Mouse (Mus musculus) gastrocnemius, postnatal 25 days (tissue): ENCODE results near the gene E330021D16Rik. TPM values are rescaled to one million over a fixed set of nuclear protein-coding genes. Genes with fewer than 3 reads are reported as not detected.

Experiments
- DNase-seq: peaks from one replicate; pipeline ENCODE4 v3.0.0; 2022
- total RNA-seq, 2 experiments: library from RNA; stranded (reverse); gene quantifications; 1 replicate in 1 of 2; 2 replicates in 1 of 2; pipeline ENCODE4 v1.2.3; 2021

The E330021D16Rik gene
- total RNA-seq, 2 experiments from 2014 or later = not detected

DNA sequence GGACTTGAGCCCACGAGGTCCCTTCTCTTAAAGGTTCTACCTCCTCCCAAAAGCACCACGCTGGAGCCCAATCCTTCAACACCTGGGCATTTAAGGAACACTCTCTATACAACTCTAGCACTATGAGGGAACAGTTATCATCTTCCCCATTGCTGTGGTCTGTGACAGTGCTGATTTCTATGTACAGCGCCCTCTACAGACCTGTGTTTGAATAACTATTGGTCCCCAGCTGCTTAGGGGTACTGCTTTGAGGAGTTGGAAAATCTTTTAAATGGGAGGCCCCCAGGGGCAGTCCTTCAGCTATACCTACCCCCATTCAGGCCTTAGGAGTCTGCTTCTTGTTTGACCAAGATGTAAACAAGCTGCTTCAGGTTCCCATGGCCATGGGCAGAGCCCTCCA, 5.7 kb upstream of the E330021D16Rik start:
- DNase-seq = no peak

DNA sequence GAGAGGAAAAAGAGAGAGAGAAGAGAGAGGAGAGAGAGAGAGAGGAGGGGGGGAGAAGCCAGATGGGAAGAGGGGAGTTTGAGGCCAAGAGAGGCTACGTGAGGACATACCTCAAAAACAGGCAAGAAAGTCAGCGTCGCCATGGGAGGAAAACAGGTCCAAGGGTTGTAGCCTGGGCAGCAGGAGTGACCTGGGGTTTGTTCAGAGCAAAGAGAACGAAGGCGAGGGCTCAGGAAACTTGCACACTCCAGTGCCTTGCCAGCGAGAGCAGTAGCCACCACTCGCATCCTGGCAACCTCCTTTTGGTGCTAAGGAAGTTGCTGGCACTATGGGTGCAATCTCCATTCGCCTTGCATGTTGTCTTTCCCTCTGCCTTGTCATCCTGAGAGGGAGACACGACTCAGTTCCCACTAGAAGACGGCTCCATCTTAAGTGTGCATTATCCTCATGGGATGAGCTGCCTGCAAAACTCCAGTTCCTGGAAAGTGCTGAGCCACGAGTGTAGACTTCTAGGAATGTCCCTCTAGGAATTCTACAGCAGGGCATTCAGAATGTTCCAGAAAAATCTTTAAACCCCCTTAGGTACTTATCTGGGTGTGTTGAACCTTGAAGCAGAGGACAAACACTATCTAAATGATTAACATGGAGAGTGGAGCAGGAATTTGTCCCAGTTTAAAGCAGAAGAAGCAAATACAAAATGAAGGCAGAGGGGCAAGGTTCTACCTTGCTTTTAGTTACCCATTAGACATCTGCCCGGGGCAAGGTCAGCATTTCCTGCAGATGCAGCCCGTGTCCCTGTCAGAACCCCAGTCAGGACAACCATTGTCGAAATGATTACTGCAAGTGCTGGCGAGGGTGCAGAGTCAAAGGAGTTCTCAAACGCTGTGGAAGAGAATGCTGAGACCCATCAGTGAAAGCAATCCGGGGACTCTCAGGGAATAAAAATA, 3.8 kb upstream of the E330021D16Rik start:
- DNase-seq = no peak

DNA sequence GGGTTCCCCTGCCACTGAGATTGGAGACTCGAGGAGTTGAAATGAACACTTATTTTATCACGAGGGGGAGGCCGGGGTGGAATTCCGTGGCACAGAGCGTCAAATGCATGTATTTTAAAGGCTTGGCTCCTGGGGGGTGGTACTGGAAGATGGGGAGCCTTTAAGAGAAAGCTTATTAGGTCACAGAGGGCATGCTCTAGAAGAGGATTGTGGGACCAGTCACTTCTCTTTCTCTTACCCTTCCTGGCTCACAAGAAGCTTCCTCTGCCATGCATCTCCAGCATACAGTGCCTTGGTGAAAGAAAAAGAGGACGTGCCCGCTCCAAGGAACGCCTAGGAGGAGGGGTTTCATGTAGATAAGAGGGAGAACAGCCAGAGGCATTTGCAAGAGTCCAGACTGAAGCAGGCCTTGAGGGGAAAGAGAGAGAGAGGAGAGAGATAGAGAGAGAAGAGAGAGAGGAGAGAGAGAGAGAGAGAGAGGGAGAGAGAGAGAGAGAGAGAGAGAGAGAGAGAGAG, 3.0 kb upstream of the E330021D16Rik start:
- DNase-seq = no peak

GRCm38 (mm10) chr6:136417864-136418263, 2.5 kb upstream of the E330021D16Rik start:
- no peak for DNase-seq

DNA sequence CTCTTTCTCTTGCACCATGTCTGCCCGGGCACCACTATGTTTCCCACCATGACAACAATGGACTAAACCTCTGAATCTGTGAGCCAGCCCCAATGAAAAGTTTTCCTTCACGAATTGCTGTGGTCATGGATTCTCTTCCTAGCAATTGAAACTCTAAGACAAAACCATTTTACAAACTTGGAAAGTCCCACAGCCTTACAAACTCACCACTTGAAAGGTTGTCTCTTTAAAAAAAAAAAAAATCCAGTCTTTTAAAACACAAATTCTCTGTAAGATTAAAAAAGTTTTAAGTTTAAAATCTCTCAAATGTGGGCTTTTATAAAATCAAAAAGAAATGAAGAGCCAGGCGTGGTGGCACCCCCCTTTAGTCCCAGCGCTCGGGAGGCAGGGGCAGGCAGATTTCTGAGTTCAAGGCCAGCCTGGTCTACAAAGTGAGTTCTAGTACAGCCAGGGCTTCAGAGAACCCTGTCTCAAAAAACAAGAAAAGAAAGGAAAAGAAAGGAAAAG, 1.5 kb downstream of the E330021D16Rik start:
- no peak for DNase-seq

GRCm38 (mm10) chr6:136407608-136408192, 7.7 kb downstream of the E330021D16Rik start:
- DNase-seq = no peak

DNA sequence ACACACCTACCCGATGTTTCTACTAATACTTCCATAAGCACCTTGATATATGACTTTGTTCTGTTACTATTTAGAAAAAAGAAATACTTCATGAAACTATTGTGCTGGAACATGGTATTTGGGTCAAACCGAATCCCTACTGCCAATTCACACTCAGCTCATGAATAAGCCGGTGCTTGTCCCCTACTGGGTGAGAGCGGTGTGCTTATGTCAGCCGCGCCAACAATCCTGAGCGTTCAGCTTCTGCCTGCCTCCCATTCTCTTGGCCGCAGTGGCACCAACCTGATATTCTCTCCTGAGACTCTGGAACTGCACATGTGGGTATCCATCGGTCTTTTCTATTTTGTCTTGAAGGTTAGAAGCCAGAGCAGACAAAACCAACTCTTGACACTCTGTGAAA, 18.5 kb downstream of the E330021D16Rik start:
- DNase-seq = no peak

- no peak for DNase-seq
Measured at GRCm38 (mm10) chr6:136390262-136390661, 25.1 kb downstream of the E330021D16Rik start.

GRCm38 (mm10) chr6:136385287-136385686, 30.1 kb downstream of the E330021D16Rik start:
- no peak for DNase-seq

GRCm38 (mm10) chr6:136383218-136383617, 32.2 kb downstream of the E330021D16Rik start:
- no peak for DNase-seq

- DNase-seq = no peak
Measured at GRCm38 (mm10) chr6:136376097-136376496, 39.3 kb downstream of the E330021D16Rik start.

DNA sequence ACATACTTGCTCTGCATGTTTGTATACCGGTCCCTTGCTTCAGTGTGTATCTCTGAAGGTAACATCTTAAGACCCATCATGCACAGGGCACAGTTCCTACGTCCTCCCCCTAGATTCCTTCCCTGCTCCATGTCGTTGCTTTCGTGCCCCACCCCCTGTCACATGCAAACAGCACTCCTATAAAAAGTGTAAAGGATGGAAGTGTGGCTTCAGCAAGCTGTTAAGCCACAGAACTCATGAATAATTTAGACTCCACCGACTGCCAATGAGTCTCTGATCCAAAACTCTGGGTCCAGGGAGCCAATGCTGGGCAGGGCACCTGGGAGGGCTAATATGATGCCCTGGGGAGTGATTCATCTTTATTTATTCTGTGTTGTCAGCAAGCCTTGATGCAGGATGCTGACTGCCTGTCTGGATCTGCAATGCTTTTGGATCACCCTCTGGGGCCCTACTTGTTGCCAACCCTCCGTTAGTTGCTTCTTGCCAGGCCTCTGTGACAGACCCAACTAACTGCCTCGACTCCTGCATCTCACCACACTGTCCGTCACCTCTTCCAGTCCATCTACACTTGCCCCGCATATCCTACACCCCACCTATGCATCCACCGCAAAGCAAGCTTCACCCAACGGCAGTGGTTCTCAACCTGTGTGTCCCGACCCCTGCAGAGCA, 50.8 kb downstream of the E330021D16Rik start:
- no peak for DNase-seq

DNA sequence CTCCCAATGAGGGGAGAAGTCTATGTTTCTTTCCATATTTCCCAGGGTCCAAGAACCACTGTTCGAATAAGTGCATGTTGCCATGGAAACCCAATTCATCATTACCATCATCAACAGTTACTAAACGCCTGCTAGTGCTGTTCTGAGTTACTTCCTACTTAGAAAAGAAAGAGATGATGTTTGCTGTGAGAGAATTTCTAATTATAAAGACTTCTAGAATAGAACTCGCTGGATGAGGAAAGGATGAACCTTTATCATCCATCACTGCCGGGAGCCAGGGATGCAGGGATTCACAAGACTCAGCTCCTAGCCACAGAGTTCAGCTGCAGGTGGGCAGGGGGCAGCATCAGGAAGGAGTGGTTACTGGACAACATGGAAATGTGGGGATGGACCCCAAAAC, 51.4 kb downstream of the E330021D16Rik start:
- DNase-seq = no peak

GRCm38 (mm10) chr6:136363313-136363712, 52.1 kb downstream of the E330021D16Rik start:
- DNase-seq = no peak

GRCm38 (mm10) chr6:136358471-136358870, 56.9 kb downstream of the E330021D16Rik start:
- no peak for DNase-seq

- peak; percentile 11 for DNase-seq
Measured at GRCm38 (mm10) chr6:136353399-136354184, 61.8 kb downstream of the E330021D16Rik start.

Other genes starting within 250 kb of the E330021D16Rik start
- under 1 TPM; 0.03 to 0.16 TPM for gene Grin2b, start 242.1 kb downstream of the E330021D16Rik start, total RNA-seq
- gene Gm8994, start 88.0 kb downstream of the E330021D16Rik start, total RNA-seq = not detected
- 10 to 100 TPM; 38.2 to 43.5 TPM for gene Atf7ip, start 90.6 kb upstream of the E330021D16Rik start, total RNA-seq
- gene Plbd1, start 246.4 kb upstream of the E330021D16Rik start, total RNA-seq = 10 to 100 TPM; 18.3 to 18.8 TPM